Mouse (Mus musculus) cortical plate, adult 2 months (tissue): ENCODE data around the gene Dnajc12. TPM values are rescaled to one million over a fixed set of nuclear protein-coding genes. Genes with fewer than 3 reads are reported as not detected.
A peak's percentile ranks its signal among the peaks of the same experiment; 100 is the strongest.

Source experiments
- H3K27ac ChIP-seq: fragments of 200-500 bp; 2 replicates; pipeline ENCODE4 v1.5.1; 2012; ENCODE audit warnings: low read length, control low read depth, inconsistent platforms; ENCODE audit not compliant: insufficient read depth
- H3K4me1 ChIP-seq: fragments of 200-500 bp; 2 replicates; pipeline ENCODE4 v1.6.1; 2011; ENCODE audit warnings: low read length; ENCODE audit not compliant: control insufficient read depth, insufficient read depth
- H3K4me3 ChIP-seq: fragments of 200-500 bp; 2 replicates; pipeline ENCODE4 v1.5.1; 2011; ENCODE audit warnings: mild to moderate bottlenecking, low read length, control low read depth; ENCODE audit not compliant: insufficient read depth
- CTCF ChIP-seq: fragments of 200-500 bp; IDR thresholded peaks from 2 replicates; pipeline ENCODE4 v1.5.1; 2011; ENCODE audit warnings: mild to moderate bottlenecking, control low read depth, low read length; ENCODE audit not compliant: insufficient read depth; ENCODE audit errors: extremely low read depth
- POLR2A ChIP-seq: fragments of 200-500 bp; IDR thresholded peaks from 2 replicates; pipeline ENCODE4 v1.6.1; 2011; ENCODE audit warnings: mild to moderate bottlenecking, low read length, control low read depth; ENCODE audit not compliant: insufficient read depth; ENCODE audit errors: extremely low read depth
- polyA plus RNA-seq: library from polyadenylated mRNA; depleted of rRNA; stranded (reverse); fragments of >200 nt; gene quantifications from 2 replicates; pipeline ENCODE4 v1.2.3, GENCODE M21; 2012

Dnajc12 gene
- polyA plus RNA-seq, 1 experiment = 17.8 TPM

GRCm38 (mm10) chr10:63412756-63413155, 30.5 kb downstream of the Dnajc12 start:
- TF ChIP-seq POLR2A = no peak
- no peak overlapping the region for H3K4me3 ChIP-seq
- no peaks in the 10 kb centered on the region for H3K4me1 ChIP-seq
- no peak overlapping the region for H3K27ac ChIP-seq

- Histone ChIP-seq H3K4me1 (no peaks in the 10 kb centered on the region), H3K4me3 (no peak overlapping the region), H3K27ac (no peak overlapping the region)
- TF ChIP-seq CTCF (no peak), POLR2A (no peak)
Measured at GRCm38 (mm10) chr10:63415287-63415686, 33.0 kb downstream of the Dnajc12 start.

- TF ChIP-seq CTCF = no peak
- Histone ChIP-seq H3K4me1 (no peaks in the 10 kb centered on the region), H3K27ac (no peak overlapping the region), H3K4me3 (no peak overlapping the region)
Measured at GRCm38 (mm10) chr10:63415850-63416249, 33.6 kb downstream of the Dnajc12 start.

- Histone ChIP-seq H3K4me3 (no peak overlapping the region), H3K4me1 (no peaks in the 10 kb centered on the region), H3K27ac (no peak overlapping the region)
- no peak for TF ChIP-seq CTCF
- no peak for TF ChIP-seq POLR2A
Measured at GRCm38 (mm10) chr10:63417061-63417460, 34.8 kb downstream of the Dnajc12 start.

- H3K4me3 ChIP-seq = no peak within 1 kb of the TSS
- H3K27ac ChIP-seq = no peak within 1 kb of the TSS
- TF ChIP-seq CTCF = peak; percentile 43
- TF ChIP-seq POLR2A = no peak
- no peaks in the 10 kb centered on the region for H3K4me1 ChIP-seq
Measured at GRCm38 (mm10) chr10:63421739-63422735, 39.8 kb downstream of the Dnajc12 start, which contains the start of gene Gm7075. TSS of gene Gm7075 (minus strand) at chr10:63421789.

- Histone ChIP-seq H3K4me1 (no peaks in the 10 kb centered on the region), H3K27ac (no peak overlapping the region), H3K4me3 (no peak overlapping the region)
- no peak for TF ChIP-seq POLR2A
- peak; percentile 35 for TF ChIP-seq CTCF
Measured at GRCm38 (mm10) chr10:63422736-63422992, 40.4 kb downstream of the Dnajc12 start.

GRCm38 (mm10) chr10:63423591-63424474, 41.6 kb downstream of the Dnajc12 start:
- TF ChIP-seq POLR2A (no peak), CTCF (no peak)
- Histone ChIP-seq H3K4me1 (no peaks in the 10 kb centered on the region), H3K27ac (no peak overlapping the region), H3K4me3 (no peak overlapping the region)

GRCm38 (mm10) chr10:63424475-63424814, 42.2 kb downstream of the Dnajc12 start:
- TF ChIP-seq POLR2A = no peak
- TF ChIP-seq CTCF = peak; percentile 27
- Histone ChIP-seq H3K4me3 (no peak overlapping the region), H3K27ac (no peak overlapping the region), H3K4me1 (no peaks in the 10 kb centered on the region)

- no peaks in the 10 kb centered on the region for H3K4me1 ChIP-seq
- H3K27ac ChIP-seq = no peak overlapping the region
- no peak for TF ChIP-seq CTCF
- no peak for TF ChIP-seq POLR2A
- no peak overlapping the region for H3K4me3 ChIP-seq
Measured at GRCm38 (mm10) chr10:63427146-63427545, 44.9 kb downstream of the Dnajc12 start.
